ENCODE assay signal across 8 mouse cellular contexts in genomic region chr9:37406372-37406771, GRCm38 (mm10). TPM values are rescaled to one million over a fixed set of nuclear protein-coding genes. Genes with fewer than 3 reads are reported as not detected.
DNase-seq lines count a peak whose midpoint lies in the region; ATAC-seq lines count a peak whose summit lies in the region.

No protein-coding gene starts in this region.

- H3K9me3 ChIP-seq in neural tube, embryonic 13.5 days = no peaks in the 10 kb centered on the region

- ATAC-seq in neural tube, embryonic 13.5 days (ENCODE audit: low read depth) = peak; percentile 21

- H3K4me3 ChIP-seq in neural tube, embryonic 13.5 days = no peak overlapping the region

- H3K9ac ChIP-seq in neural tube, embryonic 13.5 days = no peak overlapping the region

- WGBS in neural tube, embryonic 13.5 days = 3% methylated on average over 1 of the region's 1 CpGs

- peak; percentile 27 to 36 for DNase-seq in cerebellum, adult 18-20 months
- no peak for DNase-seq in cerebellum, adult 9-11 months
- peak; percentile 46 for DNase-seq in thymus, postnatal 0 days (ENCODE audit: low spot score)
- DNase-seq in thymus, postnatal 36 days = no peak
- DNase-seq in forelimb bud, embryonic 11.5 days (ENCODE audit: low read depth, low spot score) = peak; percentile 28
- DNase-seq in heart, adult 9 months (ENCODE audit: low spot score in 2 of 2) = no peak
- no peak for DNase-seq in urinary bladder, postnatal 25 days (ENCODE audit: low spot score)

- no peaks in the 10 kb centered on the region for H3K36me3 ChIP-seq in neural tube, embryonic 13.5 days

- H3K4me1 ChIP-seq in neural tube, embryonic 13.5 days (replicated peaks) = peaks cover 17% of the 10 kb centered on the region

- H3K27ac ChIP-seq in neural tube, embryonic 13.5 days (replicated peaks) = no peak overlapping the region

- H3K27me3 ChIP-seq in neural tube, embryonic 13.5 days = no peaks in the 10 kb centered on the region

- H3K4me2 ChIP-seq in neural tube, embryonic 13.5 days = no peak overlapping the region

RNA-seq across cellular contexts. Expression of gene Robo4, which starts 4.7 kb away (rescaled TPM):
- 2.5 and 3.4 TPM in 2 replicates for polyA plus RNA-seq in thymus, postnatal 0 days (2015; fragmentation: Nextera tagmentation; extraction: Ambion mirVana)
- 6.2 and 7.8 TPM in 2 replicates for polyA plus RNA-seq in neural tube, embryonic 13.5 days (2015; fragmentation: Nextera tagmentation; extraction: Ambion mirVana)

RNA-seq across cellular contexts. Expression of gene Robo3, which starts 26.7 kb away (rescaled TPM):
- polyA plus RNA-seq in thymus, postnatal 0 days (2015; fragmentation: Nextera tagmentation; extraction: Ambion mirVana) = 0.14 and 0.23 TPM in 2 replicates
- polyA plus RNA-seq in neural tube, embryonic 13.5 days (2015; fragmentation: Nextera tagmentation; extraction: Ambion mirVana) = 63.2 and 65.0 TPM in 2 replicates

RNA-seq across cellular contexts. Expression of gene Hepacam, which starts 39.2 kb away (rescaled TPM):
- 0.10 TPM in 1 of 2 replicates, not detected in the other for polyA plus RNA-seq in thymus, postnatal 0 days (2015; fragmentation: Nextera tagmentation; extraction: Ambion mirVana)
- polyA plus RNA-seq in neural tube, embryonic 13.5 days (2015; fragmentation: Nextera tagmentation; extraction: Ambion mirVana) = 6.7 and 6.9 TPM in 2 replicates

RNA-seq across cellular contexts. Expression of gene Ccdc15, which starts 58.1 kb away (rescaled TPM):
- polyA plus RNA-seq in thymus, postnatal 0 days (2015; fragmentation: Nextera tagmentation; extraction: Ambion mirVana) = 11.2 and 14.6 TPM in 2 replicates
- 7.9 and 9.0 TPM in 2 replicates for polyA plus RNA-seq in neural tube, embryonic 13.5 days (2015; fragmentation: Nextera tagmentation; extraction: Ambion mirVana)

Comparison
In these comparisons a context has a peak if more than half of its experiments do, and no peak if none do; other contexts are left out.
1. DNase-seq: peak in cerebellum, adult 18-20 months (2 of 2), thymus, postnatal 0 days (single experiment) and forelimb bud, embryonic 11.5 days (single experiment); none in cerebellum, adult 9-11 months (single experiment), thymus, postnatal 36 days (0 of 2), heart, adult 9 months (0 of 2) and urinary bladder, postnatal 25 days (single experiment).
2. RNA of gene Robo3, which starts 26.7 kb away (polyA plus RNA-seq): 63.2 to 65.0 TPM in neural tube, embryonic 13.5 days; 0.14 to 0.23 TPM in thymus, postnatal 0 days; every median in the first group is over 10 times any median in the second.